Mouse (Mus musculus) liver, embryonic 14.5 days (tissue): ENCODE measurements around the gene Myl9. TPM values are rescaled to one million over a fixed set of nuclear protein-coding genes. Genes with fewer than 3 reads are reported as not detected.

Source experiments
- ATAC-seq: fragments of 200-750 bp; cut with Nextera tagmentation; 2 replicates; pipeline ENCODE4 v1.8.0; 2017; ENCODE audit warnings: moderate number of reproducible peaks, mild to moderate bottlenecking, moderate library complexity; ENCODE audit not compliant: insufficient read depth
- DNase-seq, 3 experiments: peaks; one replicate each; pipeline ENCODE4 v3.0.0-alpha.2; 2012 to 2013; ENCODE audit warnings: low read depth in 3 of 3, low spot score in 3 of 3
- H3K27ac ChIP-seq: fragments of 300-500 bp; sonication (generic); 2 replicates; pipeline ENCODE4 v1.5.1; 2014; ENCODE audit warnings: moderate library complexity, mild to moderate bottlenecking, control low read depth, inconsistent platforms
- H3K27me3 ChIP-seq: fragments of 300-500 bp; sonication (generic); 2 replicates; pipeline ENCODE4 v1.6.1; 2014; ENCODE audit warnings: mild to moderate bottlenecking, low read length, moderate library complexity; ENCODE audit not compliant: control insufficient read depth, insufficient read depth
- H3K36me3 ChIP-seq: fragments of 300-500 bp; sonication (generic); replicated peaks from 2 replicates; pipeline ENCODE4 v1.6.1; 2014; ENCODE audit warnings: low read depth; ENCODE audit not compliant: control insufficient read depth, insufficient read depth
- H3K4me1 ChIP-seq, 2 experiments: fragments of 200-500 bp in 1 of 2; fragments of 300-500 bp in 1 of 2; sonication (generic) in 1 of 2; replicated peaks; 2 replicates each; pipeline ENCODE4 v1.6.1; 2012 to 2014; ENCODE audit warnings: antibody characterized with exemption in 1 of 2, inconsistent platforms in 1 of 2, low read length in 1 of 2; ENCODE audit not compliant: control insufficient read depth in 2 of 2, insufficient read depth in 2 of 2
- H3K4me2 ChIP-seq: fragments of 300-500 bp; sonication (generic); 2 replicates; pipeline ENCODE4 v1.6.1; 2014; ENCODE audit warnings: low read depth, mild to moderate bottlenecking, control low read depth, moderate library complexity
- H3K4me3 ChIP-seq, 2 experiments: fragments of 200-500 bp in 1 of 2; fragments of 300-500 bp in 1 of 2; sonication (generic) in 1 of 2; 2 replicates each; pipeline ENCODE4 v1.5.1; 2012 to 2014; ENCODE audit warnings: low read depth in 2 of 2, low read length in 2 of 2, mild to moderate bottlenecking in 2 of 2, control low read depth in 1 of 2, inconsistent platforms in 1 of 2, moderate library complexity in 1 of 2; ENCODE audit not compliant: insufficient read depth in 1 of 2
- H3K9ac ChIP-seq: fragments of 300-500 bp; sonication (generic); replicated peaks from 2 replicates; pipeline ENCODE4 v1.6.1; 2014; ENCODE audit warnings: mild to moderate bottlenecking, control low read depth, moderate library complexity
- H3K9me3 ChIP-seq: fragments of 300-500 bp; sonication (generic); 2 replicates; pipeline ENCODE4 v1.6.1; 2016; ENCODE audit warnings: low read length, mixed read lengths; ENCODE audit not compliant: control insufficient read depth
- CTCF ChIP-seq: IDR thresholded peaks from 2 replicates; pipeline ENCODE4 v1.5.1; 2016; ENCODE audit warnings: antibody characterized with exemption, low read depth, control low read depth
- EP300 ChIP-seq: IDR thresholded peaks from 2 replicates; pipeline ENCODE4 v1.6.1; 2016; ENCODE audit warnings: antibody characterized with exemption, low read depth
- WGBS: fragments of 180-500 bp; shearing (Covaris S2); extraction: QIAGEN DNeasy Blood & Tissue Kit; methylation state at CpG from one replicate; pipeline ENCODE4 v1.1.7; 2014; ENCODE audit not compliant: insufficient replicate concordance; 5-methylcytosine and 5-hydroxymethylcytosine counted together
- polyA plus RNA-seq, 2 experiments: library from polyadenylated mRNA; depleted of rRNA in 1 of 2; stranded (reverse) in 1 of 2; unstranded in 1 of 2; fragments of >200 nt; fragmentation: Nextera tagmentation in 1 of 2; extraction: Ambion mirVana in 1 of 2; gene quantifications; 2 replicates each; pipeline versions ENCODE4 v1.2.1 to v1.2.3; 2012 to 2014

Gene Myl9
- polyA plus RNA-seq, 2 experiments: 25.2 to 44.4 TPM

GRCm38 (mm10) chr2:156766227-156767019, 8.8 kb upstream of the Myl9 start:
- Histone ChIP-seq H3K4me3 (no peak overlapping the region), H3K27me3 (no peaks in the 10 kb centered on the region), H3K4me1 (peaks cover 0 to 5% of the 10 kb centered on the region in 2 experiments; a peak in 1 of 4 replicates), H3K27ac (no peak overlapping the region), H3K36me3 (no peaks in the 10 kb centered on the region), H3K9ac (no peak overlapping the region), H3K9me3 (no peaks in the 10 kb centered on the region), H3K4me2 (no peak overlapping the region)
- peak; percentile 31; the same call in 1 of the 2 replicates for ATAC-seq
- no peak for DNase-seq
- TF ChIP-seq EP300 (no peak), CTCF (no peak)
- 43% methylated on average over 10 of the region's 10 CpGs for WGBS

GRCm38 (mm10) chr2:156767108-156767507, 8.1 kb upstream of the Myl9 start:
- no peak for ATAC-seq
- 65% methylated on average over 5 of the region's 5 CpGs for WGBS

GRCm38 (mm10) chr2:156769274-156769673, 5.9 kb upstream of the Myl9 start:
- peaks cover 0 to 5% of the 10 kb centered on the region in 2 experiments; a peak in 1 of 4 replicates for H3K4me1 ChIP-seq
- no peak for DNase-seq
- H3K9me3 ChIP-seq: no peaks in the 10 kb centered on the region
- no peaks in the 10 kb centered on the region for H3K27me3 ChIP-seq
- H3K4me3 ChIP-seq: no peak overlapping the region
- WGBS: 59% methylated on average over 12 of the region's 12 CpGs
- no peak overlapping the region for H3K9ac ChIP-seq
- H3K4me2 ChIP-seq: no peak overlapping the region
- no peak for ATAC-seq
- no peaks in the 10 kb centered on the region for H3K36me3 ChIP-seq
- no peak for TF ChIP-seq EP300
- no peak overlapping the region for H3K27ac ChIP-seq

More at GRCm38 (mm10) chr2:156767108-156767507, 8.1 kb upstream of the Myl9 start:
- Histone ChIP-seq H3K4me1 (peaks cover 0 to 5% of the 10 kb centered on the region in 2 experiments; a peak in 1 of 4 replicates), H3K27ac (no peak overlapping the region), H3K36me3 (no peaks in the 10 kb centered on the region), H3K27me3 (no peaks in the 10 kb centered on the region), H3K4me2 (no peak overlapping the region), H3K9ac (no peak overlapping the region), H3K9me3 (no peaks in the 10 kb centered on the region), H3K4me3 (no peak overlapping the region)
- TF ChIP-seq EP300 (no peak), CTCF (no peak)
- DNase-seq: no peak

- Histone ChIP-seq H3K27ac (no peak overlapping the region), H3K27me3 (peaks cover 3% of the 10 kb centered on the region; the same call in 1 of the 2 replicates), H3K9ac (no peak overlapping the region), H3K4me1 (peaks cover 0 to 13% of the 10 kb centered on the region in 2 experiments; a peak in 2 of 4 replicates), H3K4me2 (no peak overlapping the region), H3K36me3 (no peaks in the 10 kb centered on the region), H3K4me3 (no peak overlapping the region), H3K9me3 (no peaks in the 10 kb centered on the region)
- TF ChIP-seq CTCF (no peak), EP300 (no peak)
- no peak for ATAC-seq
- DNase-seq: no peak
These were observed 1.8 kb upstream of the Myl9 start for GRCm38 (mm10) chr2:156773470-156773869.

GRCm38 (mm10) chr2:156774035-156774737, 1.0 kb upstream of the Myl9 start:
- 75% methylated on average over 13 of the region's 13 CpGs for WGBS
- Histone ChIP-seq H3K4me2 (no peak overlapping the region), H3K9me3 (no peaks in the 10 kb centered on the region), H3K4me3 (no peak overlapping the region), H3K9ac (no peak overlapping the region), H3K27me3 (peaks cover 3% of the 10 kb centered on the region; the same call in 1 of the 2 replicates), H3K36me3 (no peaks in the 10 kb centered on the region), H3K4me1 (peaks cover 0 to 12% of the 10 kb centered on the region in 2 experiments; a peak in 2 of 4 replicates), H3K27ac (no peak overlapping the region)
- ATAC-seq (no peak), DNase-seq (no peak)
- TF ChIP-seq EP300 (no peak), CTCF (no peak)
